Mouse (Mus musculus): ENCODE data around the gene Prdm2.

Gene Prdm2

GRCm38 (mm10) chr4:143106971-143107370 lies 105.8 kb downstream of the Prdm2 start:
- no peak for DNase-seq (ENCODE audit: low spot score)

DNA sequence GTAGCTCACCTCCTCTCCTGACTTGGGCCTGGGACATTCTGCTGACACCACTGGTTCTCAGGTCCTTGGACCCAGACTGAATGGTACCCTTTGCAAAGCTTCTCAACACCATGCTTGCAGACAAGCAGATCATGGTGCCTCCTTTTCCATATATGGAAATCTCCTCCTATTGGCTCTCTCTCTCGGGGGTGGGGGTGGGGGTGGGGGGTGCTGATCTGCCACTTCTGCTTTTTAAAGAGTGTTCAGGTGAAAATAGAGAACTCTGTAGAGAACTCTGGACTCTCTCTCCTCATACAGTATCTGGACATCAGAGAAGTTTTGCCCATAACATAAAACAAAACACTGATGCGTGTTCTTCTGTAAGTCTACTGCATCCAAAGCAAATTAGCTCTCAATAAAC lies 106.2 kb downstream of the Prdm2 start:
- no peak for DNase-seq (ENCODE audit: low spot score)

- DNase-seq (ENCODE audit: low spot score): no peak
These were observed 108.1 kb downstream of the Prdm2 start for GRCm38 (mm10) chr4:143104739-143105138.

- no peak for DNase-seq (ENCODE audit: low spot score)
These were observed 109.0 kb downstream of the Prdm2 start for GRCm38 (mm10) chr4:143103811-143104210.

- no peak for DNase-seq (ENCODE audit: low spot score)
These were observed 112.6 kb downstream of the Prdm2 start for GRCm38 (mm10) chr4:143100157-143100556.

GRCm38 (mm10) chr4:143099288-143100039 lies 113.3 kb downstream of the Prdm2 start:
- DNase-seq (ENCODE audit: low spot score): no peak

- DNase-seq (ENCODE audit: low spot score): no peak
These were observed 120.6 kb downstream of the Prdm2 start for GRCm38 (mm10) chr4:143092082-143092701.

- DNase-seq (ENCODE audit: low spot score): no peak
These were observed 122.2 kb downstream of the Prdm2 start for GRCm38 (mm10) chr4:143090551-143090950.

- DNase-seq (ENCODE audit: low spot score): peak; percentile 13
These were observed 138.6 kb downstream of the Prdm2 start for GRCm38 (mm10) chr4:143074071-143074765.

DNA sequence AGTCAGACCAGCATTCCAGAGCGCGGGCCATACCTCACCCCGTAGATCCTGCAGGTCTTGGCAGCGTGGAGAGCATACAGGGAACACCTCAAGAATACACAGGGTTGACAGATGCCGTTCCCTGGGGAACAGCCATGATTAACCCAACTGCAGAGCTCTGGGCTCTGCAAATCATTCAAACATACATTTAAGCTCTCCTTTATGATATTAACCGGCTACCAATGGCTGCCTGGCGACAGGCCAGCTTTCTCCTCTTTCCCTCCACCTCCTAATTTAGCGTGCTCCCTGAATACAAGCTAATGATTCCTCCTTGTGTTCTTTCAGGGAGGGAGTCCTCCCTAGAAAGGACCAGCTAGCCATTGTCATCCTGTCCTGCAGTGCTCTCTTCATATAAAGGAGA lies 141.0 kb downstream of the Prdm2 start:
- no peak for DNase-seq (ENCODE audit: low spot score)

DNA sequence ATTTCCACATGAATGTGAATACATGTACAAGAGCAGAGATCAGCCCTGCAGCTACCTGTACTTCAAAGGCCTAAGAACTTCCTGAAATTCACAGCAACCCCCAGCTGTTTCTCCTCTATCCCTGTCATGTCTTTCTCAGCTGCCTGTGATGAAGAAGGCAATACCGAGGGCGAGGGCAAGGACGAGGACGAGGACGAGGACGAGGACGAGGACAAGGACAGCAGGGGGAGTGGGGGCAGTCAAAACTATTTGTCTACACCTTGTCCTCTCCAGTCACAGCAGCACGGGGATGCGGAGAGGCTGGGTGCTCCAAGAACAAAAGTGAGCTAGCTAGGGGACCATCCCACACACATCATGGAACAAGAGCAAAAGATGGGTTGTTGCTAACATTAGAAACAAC lies 145.8 kb downstream of the Prdm2 start:
- DNase-seq (ENCODE audit: low spot score): no peak

DNA sequence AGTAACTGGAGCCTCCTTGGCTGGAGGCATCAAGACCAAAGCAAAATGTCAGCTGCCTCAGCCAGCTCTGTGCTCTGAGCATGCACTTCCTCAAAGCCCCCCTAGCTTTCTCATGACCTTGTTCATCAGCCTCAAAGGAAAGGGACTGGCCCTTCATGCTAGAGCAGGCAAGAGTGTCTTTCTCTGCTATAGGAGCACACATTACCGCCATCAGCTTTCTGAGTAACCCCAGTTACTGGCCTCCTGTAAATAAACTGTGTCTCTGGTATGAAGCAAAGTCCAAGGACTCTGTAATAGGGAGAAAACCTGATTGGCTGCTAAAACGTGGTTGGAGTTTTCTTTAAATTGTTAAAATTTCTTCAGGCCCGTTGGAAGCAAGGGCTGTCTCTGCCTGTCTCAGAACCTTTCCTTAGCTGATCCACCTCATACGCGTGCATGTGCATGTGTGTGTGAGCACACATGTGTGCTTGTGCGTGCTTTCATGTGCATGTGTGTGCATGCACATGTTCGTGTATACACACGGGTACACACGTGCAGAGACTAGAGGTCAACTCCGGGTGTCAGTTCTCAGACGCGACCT lies 153.9 kb downstream of the Prdm2 start:
- peak; percentile 57 for DNase-seq (ENCODE audit: low spot score)

Data from yolk sac, embryonic 10.5 days (tissue).